8 mouse cellular contexts compared by ENCODE assay signal in the genomic region with DNA sequence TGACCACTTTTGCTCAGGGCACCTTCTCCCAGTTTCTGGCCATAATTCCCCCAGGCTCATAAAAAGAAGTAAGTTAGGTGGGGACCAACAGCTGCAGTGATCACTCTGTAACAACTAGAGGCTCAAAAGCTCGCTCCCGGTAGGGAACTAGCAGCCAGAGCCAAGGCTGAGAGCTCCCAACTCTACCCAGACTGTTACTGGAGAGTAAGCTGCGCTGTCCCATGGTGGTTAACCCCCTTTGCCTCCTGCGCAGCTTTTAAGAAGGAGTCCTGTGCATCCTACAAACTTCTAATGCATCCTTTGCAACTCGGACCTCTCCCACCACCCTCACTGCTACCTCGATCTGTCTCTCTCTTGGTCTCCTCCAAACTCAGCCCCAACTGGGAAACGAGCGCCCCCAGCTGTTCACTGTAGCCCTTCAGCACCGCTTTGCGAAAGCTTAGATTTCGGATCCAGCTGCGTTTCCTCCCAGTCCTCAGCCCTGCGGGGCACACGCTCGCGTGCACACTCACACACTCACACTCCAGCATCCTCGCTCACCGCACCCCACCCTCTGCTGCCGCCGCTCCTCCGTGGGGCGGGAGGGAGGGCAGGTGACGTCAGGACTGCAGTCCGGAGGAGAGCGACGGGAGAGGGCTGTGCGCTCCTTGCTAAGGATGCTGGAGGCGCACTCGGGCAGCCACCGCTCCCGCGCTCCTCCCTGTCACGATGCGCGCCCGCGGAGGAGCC. TPM values are rescaled to one million over a fixed set of nuclear protein-coding genes. Genes with fewer than 3 reads are reported as not detected.
DNase-seq lines count a peak whose midpoint lies in the region; ATAC-seq and TF ChIP-seq lines count a peak whose summit lies in the region.

Gene Etl4, plus strand, starts transcription at position 610 of the 729 bp plus-strand sequence.

- H3K36me3 ChIP-seq in forebrain, embryonic 10.5 days (replicated peaks), result no peaks in the 10 kb centered on the region
- H3K36me3 ChIP-seq in heart, embryonic 11.5 days (ENCODE audit: control insufficient read depth, insufficient read depth, low read length), result no peaks in the 10 kb centered on the region
- H3K36me3 ChIP-seq in liver, embryonic 14.5 days (replicated peaks; ENCODE audit: control insufficient read depth, insufficient read depth, low read depth), result no peaks in the 10 kb centered on the region

- peak within 1 kb of the TSS; percentile 66 for H3K4me3 ChIP-seq in forebrain, embryonic 10.5 days
- peak within 1 kb of the TSS; percentile 43 for H3K4me3 ChIP-seq in heart, embryonic 11.5 days (ENCODE audit: low read depth, low read length)
- H3K4me3 ChIP-seq in liver, embryonic 14.5 days (ENCODE audit: insufficient read depth in 1 of 2, low read depth in 2 of 2, low read length in 2 of 2), result no peak within 1 kb of the TSS

- H3K27ac ChIP-seq in forebrain, embryonic 10.5 days, result 0 out of 2 replicates have a peak within 1 kb of the TSS, but pooled peaks have one; percentile 20
- H3K27ac ChIP-seq in heart, embryonic 11.5 days (ENCODE audit: low read depth, low read length), result no peak within 1 kb of the TSS
- no peak within 1 kb of the TSS for H3K27ac ChIP-seq in liver, embryonic 14.5 days

- WGBS in forebrain, embryonic 10.5 days, result under 1% methylated on average over 37 of the region's 37 CpGs
- under 1% methylated on average over 37 of the region's 37 CpGs for WGBS in heart, embryonic 11.5 days (ENCODE audit: insufficient replicate concordance)
- WGBS in liver, embryonic 14.5 days (ENCODE audit: insufficient replicate concordance), result 1% methylated on average over 37 of the region's 37 CpGs

- TF ChIP-seq POLR2A in brain, embryonic 14.5 days (IDR thresholded peaks at IDR 0.05; ENCODE audit: borderline replicate concordance, extremely low read depth, insufficient read depth, insufficient read length, poor library complexity, severe bottlenecking), result no peak

- peak; percentile 61; the same call in 1 of the 2 replicates for ATAC-seq in heart, embryonic 11.5 days (replicated peaks; ENCODE audit: insufficient number of reproducible peaks, low FRiP score, low TSS enrichment)
- ATAC-seq in liver, embryonic 14.5 days (ENCODE audit: insufficient read depth), result no peak

- H3K9me3 ChIP-seq in forebrain, embryonic 10.5 days, result no peaks in the 10 kb centered on the region
- H3K9me3 ChIP-seq in heart, embryonic 11.5 days (replicated peaks; ENCODE audit: control insufficient read depth, low read length), result no peaks in the 10 kb centered on the region
- no peaks in the 10 kb centered on the region for H3K9me3 ChIP-seq in liver, embryonic 14.5 days (ENCODE audit: control insufficient read depth, low read length)

- H3K4me1 ChIP-seq in forebrain, embryonic 10.5 days, result peaks cover 25% of the 10 kb centered on the region
- H3K4me1 ChIP-seq in heart, embryonic 11.5 days (ENCODE audit: control insufficient read depth, insufficient read depth, low read length), result no peaks in the 10 kb centered on the region
- no peaks in the 10 kb centered on the region for H3K4me1 ChIP-seq in liver, embryonic 14.5 days (replicated peaks; ENCODE audit: control insufficient read depth in 2 of 2, insufficient read depth in 2 of 2, low read length in 1 of 2)

- peak within 1 kb of the TSS; percentile 72 for H3K4me2 ChIP-seq in heart, embryonic 11.5 days
- H3K4me2 ChIP-seq in liver, embryonic 14.5 days (ENCODE audit: low read depth), result peak within 1 kb of the TSS; percentile 15; the same call in 1 of the 2 replicates

- peaks cover 52% of the 10 kb centered on the region for H3K27me3 ChIP-seq in forebrain, embryonic 10.5 days (ENCODE audit: poor library complexity, severe bottlenecking)
- H3K27me3 ChIP-seq in heart, embryonic 11.5 days (ENCODE audit: control insufficient read depth, insufficient read depth, low read length), result peaks cover 30% of the 10 kb centered on the region
- H3K27me3 ChIP-seq in liver, embryonic 14.5 days (ENCODE audit: control insufficient read depth, insufficient read depth, low read length), result peaks cover 19% of the 10 kb centered on the region

- TF ChIP-seq EP300 in liver, embryonic 14.5 days (IDR thresholded peaks at IDR 0.05; ENCODE audit: low read depth), result no peak

- DNase-seq in ES-CJ7 (ENCODE audit: low read depth, low spot score) (peak; percentile 80), MN1 (ENCODE audit: low spot score) (no peak)
- peak; percentile 83 for DNase-seq in brain, embryonic 14.5 days (ENCODE audit: low read depth)
- DNase-seq in forebrain, embryonic 10.5 days (ENCODE audit: extremely low spot score, low spot score), result peak; percentile 78
- DNase-seq in layer of hippocampus, adult 11-12 months (ENCODE audit: low spot score), result peak; percentile 64
- no peak for DNase-seq in liver, embryonic 14.5 days (ENCODE audit: low read depth in 3 of 3, low spot score in 3 of 3)
- DNase-seq in retina, adult 2 months (ENCODE audit: low read depth, low spot score), result peak; percentile 20

- no peak within 1 kb of the TSS for H3K9ac ChIP-seq in heart, embryonic 11.5 days (ENCODE audit: low read depth, low read length)
- H3K9ac ChIP-seq in liver, embryonic 14.5 days (replicated peaks), result no peak within 1 kb of the TSS

- peak; percentile 67 for TF ChIP-seq CTCF in brain, embryonic 14.5 days (IDR thresholded peaks at IDR 0.05; ENCODE audit: borderline replicate concordance, extremely low read depth, insufficient read depth, insufficient read length)
- TF ChIP-seq CTCF in liver, embryonic 14.5 days (IDR thresholded peaks at IDR 0.05; ENCODE audit: low read depth), result peak; percentile 36; the same call in 1 of the 2 replicates

RNA-seq across cellular contexts. Expression of gene Etl4, which starts in this region (rescaled TPM):
- polyA plus RNA-seq in brain, embryonic 14.5 days (2012; rRNA removed), result 12.3 and 24.2 TPM in 2 replicates
- 20.0 and 21.3 TPM in 2 replicates for polyA plus RNA-seq in forebrain, embryonic 10.5 days (2016; fragmentation: Nextera tagmentation; extraction: Ambion mirVana)
- polyA plus RNA-seq in heart, embryonic 11.5 days (2014; fragmentation: Nextera tagmentation; extraction: Ambion mirVana), result 12.3 and 12.4 TPM in 2 replicates
- polyA plus RNA-seq in liver, embryonic 14.5 days (2012; rRNA removed), result 2.0 and 2.3 TPM in 2 replicates
- polyA plus RNA-seq in liver, embryonic 14.5 days (2014; fragmentation: Nextera tagmentation; extraction: Ambion mirVana), result 2.2 and 3.1 TPM in 2 replicates

Comparison
In these comparisons a context has a peak if more than half of its experiments do, and no peak if none do; other contexts are left out.
1. DNase-seq: peak in ES-CJ7 (single experiment), brain, embryonic 14.5 days (single experiment), forebrain, embryonic 10.5 days (single experiment), layer of hippocampus, adult 11-12 months (single experiment) and retina, adult 2 months (single experiment); none in liver, embryonic 14.5 days (0 of 3) and MN1 (single experiment).
2. H3K4me3 ChIP-seq: peak in forebrain, embryonic 10.5 days (single experiment) and heart, embryonic 11.5 days (single experiment); none in liver, embryonic 14.5 days (0 of 2).